Mouse (Mus musculus) retina, embryonic 14.5 days (tissue): Measurements from ENCODE around the gene Capg.
A peak's percentile ranks its signal among the peaks of the same experiment; 100 is the strongest.

ENCODE experiments used
- DNase-seq: peaks from one replicate; pipeline ENCODE4 v3.0.0-alpha.2; 2015; ENCODE audit warnings: low spot score

Gene Capg

DNA sequence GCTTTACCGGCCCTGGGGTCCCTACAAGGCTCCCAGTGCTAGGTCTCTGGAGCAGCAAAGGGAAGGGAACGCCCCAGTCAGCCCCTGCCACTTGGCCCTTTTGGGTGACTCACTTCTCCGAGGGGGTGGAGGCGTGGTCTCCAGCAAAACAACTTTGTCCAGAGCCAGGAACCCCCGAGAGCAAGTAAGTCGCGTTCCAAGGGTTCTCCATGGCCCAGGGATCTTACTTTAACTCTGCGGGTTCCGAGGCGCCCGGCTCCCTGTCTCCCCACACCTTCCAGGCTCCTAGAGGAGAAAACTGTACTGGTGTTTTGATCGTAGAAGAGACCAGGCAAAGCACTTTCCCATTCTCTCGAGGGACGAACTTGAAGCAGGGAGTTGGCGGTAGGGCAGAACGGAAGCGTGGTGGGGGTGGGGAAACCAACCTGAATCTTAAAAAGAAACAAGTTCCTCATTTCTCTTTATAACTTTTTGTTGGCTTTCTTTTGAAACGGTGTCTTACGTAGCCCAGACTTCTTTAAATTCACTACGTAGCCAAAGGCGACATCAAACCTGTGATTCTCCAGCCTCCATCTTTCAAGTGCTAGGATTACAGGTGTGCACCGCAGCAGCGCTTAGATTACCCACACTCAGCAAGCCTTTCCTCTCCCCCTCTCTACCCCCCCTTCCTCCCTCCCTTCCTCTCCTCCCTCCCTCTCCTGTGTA lies at the start of gene Capg:
Capg (plus strand) TSS at position 109 of the 705 bp plus-strand sequence.
- DNase-seq, result no peak

DNA sequence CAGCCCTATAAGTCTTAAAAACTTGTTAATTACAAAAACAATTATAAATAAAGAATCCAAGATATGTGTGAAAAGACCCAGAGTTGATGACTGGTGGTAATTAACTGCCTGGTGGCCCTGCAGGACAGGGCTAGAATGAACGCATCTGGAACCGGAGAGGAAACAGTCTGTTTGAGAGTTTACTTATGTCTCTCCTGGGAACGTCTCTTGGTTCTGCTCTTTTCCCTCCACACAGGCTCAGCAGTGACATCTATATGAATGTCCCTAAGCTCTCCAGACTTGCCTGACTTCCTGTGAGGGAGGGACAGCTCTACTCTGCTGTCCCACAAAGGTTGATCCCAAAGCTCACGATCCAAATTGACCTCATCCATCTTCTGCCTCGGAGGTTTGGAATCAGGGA lies 45.2 kb upstream of the Capg start:
- DNase-seq, result no peak

DNA sequence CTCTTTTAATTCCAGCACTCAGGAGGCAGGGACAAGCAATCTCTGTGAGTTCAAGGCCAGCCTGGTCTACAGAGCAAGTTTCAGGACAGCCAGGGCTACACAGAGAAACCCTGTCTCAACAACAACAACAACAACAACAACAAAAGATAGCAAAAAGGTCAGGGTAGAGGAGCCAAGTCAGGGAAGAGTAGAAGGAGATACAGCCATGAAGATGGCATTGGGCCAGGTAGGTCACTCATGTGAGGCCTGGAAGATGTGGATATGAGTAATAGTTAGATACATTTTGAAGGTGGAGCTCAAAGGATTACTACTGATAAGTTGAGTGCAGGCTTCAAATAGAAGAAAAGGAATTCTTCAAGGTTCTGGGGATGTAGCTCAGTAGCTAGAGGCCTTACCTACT lies 40.9 kb upstream of the Capg start:
- no peak for DNase-seq

DNA sequence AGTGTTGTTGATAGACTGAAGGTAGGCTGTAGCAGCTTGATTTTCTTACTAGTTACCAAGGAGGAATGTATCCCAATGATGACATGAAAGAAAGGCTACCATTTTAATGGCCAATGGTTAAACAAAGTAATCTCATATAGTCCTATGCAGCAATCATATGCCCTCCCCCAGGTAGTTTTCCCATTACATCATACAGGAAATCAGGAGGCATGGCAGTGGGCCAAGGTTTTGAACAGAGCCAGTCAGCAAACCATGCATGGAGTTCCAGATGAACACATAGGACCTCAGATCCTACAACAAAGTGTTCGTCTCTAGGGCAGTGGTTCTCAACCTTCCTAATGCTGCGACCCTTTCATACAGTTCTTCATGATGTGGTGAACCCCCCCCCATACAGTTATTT lies 40.3 kb upstream of the Capg start:
- DNase-seq, result no peak

DNA sequence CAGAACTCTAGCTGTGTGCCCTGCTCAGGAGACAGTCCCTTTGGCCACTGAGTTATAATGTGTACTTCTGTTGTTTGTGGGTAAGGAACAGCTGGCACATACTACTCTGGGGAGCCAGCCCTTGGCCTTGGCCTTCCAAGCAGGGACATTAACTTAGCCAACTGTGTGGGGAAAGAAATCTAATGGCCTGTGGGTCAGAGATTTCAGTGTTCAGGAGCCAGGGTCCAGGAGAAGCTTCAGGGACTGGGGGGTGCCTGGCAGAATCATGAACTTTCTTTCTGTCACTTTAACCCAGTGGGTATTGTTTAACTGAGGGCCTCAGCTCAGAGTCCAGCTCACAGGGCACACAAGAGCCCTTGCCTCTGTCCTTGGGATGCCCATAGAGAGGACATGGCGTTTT lies 38.1 kb upstream of the Capg start:
- no peak for DNase-seq

DNA sequence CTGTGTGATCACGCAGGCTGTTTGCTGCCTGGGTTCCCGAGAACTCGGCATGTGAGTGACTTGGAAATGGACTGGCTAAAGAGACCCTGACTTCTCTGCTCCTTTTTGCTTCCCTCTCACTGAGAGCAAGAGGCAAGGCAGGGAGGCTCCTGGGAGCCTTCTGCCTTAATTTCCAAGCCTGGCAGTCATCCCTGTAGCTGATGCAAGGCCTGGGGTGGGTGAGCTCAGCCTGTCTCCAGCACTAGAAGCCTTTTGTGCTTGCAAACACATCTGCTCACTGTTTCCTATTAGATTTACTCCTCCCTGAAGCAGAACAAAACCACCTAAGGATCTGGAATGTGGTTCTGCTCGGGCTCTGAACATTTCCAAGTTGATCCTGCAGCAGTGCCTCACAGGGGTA lies 35.6 kb upstream of the Capg start:
- no peak for DNase-seq

DNA sequence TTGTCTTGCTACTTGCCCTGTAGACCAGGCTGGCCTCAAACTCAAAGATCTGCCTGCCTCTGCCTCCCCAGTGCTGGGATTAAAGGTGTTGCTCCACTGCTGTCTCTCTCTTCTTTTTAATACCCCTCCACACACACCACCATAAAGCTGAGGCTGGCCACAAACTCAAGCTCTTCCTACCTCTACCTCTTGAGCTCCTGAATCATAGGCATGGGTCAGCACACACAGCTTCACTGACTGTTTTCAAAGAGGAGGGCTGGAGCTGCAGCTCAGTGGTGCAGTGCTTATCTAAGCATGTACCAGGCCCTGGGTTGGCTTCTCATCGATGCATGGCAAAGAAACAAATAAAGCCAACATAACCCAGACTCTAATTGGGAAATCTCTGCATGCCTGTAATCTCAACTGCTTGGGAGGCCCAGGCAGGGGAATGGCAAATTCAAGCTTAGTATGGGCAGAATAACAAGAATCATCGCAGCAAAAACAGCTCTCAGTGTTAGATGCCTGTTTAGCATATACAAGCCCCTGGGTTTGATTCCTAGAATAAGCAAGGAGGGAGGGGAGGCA lies 34.2 kb upstream of the Capg start:
- no peak for DNase-seq

DNA sequence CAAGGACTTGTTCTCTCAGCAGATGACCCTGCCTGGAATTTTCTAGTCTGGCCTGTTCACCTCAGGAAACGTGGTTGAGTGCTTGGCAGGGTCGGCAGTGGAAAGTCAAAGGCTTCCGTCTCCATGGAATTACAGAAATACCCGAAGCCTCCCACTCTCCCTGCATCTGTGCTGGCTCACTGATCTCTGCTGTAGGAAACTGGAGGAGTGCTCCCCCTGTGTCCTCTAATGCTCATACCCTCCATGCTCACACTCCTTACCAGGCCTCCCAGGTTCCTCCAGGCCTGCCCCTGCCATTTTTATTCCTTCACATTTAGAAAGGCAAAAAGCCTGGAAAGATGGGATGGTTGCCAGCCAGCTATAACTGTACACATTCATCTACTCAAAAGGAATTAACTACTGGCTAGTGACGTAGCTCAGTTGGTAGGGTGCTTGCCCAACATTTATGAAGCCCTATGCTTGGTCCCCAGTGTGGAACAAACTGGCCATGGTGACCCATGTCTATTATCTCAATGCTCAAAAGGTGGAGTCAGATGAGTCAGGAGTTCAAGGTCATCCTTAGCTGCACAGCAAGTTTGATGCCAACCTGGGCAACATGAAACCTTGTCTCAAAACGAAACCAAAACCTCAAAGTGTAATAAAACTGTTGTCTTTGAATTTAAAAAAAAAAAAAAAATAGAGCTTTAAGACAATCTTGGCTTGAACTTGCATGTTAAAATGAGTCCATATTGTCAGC lies 33.3 kb upstream of the Capg start:
- no peak for DNase-seq

DNA sequence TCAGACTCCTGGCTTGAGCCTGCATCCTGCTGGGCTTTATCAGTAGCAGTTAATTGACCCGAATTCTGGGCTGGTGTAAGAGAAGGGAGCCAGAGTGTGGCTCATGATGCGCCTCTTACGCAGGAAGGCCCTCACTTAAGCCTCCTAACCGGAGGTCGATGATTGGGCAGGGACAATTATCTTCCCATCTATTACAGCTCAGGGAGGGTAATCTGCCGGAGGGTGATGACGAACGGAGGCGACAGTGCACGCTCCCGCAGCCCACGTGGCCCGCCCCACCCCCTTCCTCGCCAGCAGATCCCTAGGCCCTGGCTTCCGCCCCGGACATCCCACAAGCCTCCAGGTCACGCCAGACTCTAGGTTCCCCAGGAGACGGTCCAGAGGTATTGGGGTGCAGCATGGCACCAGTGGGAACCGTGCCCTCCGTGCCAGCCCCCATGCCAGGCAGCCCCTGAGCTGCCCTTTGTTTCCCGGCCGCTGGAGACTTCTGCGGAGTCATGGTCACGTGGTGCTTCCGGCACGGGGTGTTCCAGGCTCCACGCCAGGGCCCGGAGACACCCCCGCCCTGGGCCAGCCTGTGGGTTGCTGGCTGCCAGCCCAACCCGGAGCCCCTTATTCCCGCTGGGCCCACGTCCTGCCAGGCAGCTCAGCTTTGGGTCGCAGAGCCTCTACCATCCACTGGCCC lies 31.7 kb upstream of the Capg start:
- DNase-seq, result peak; percentile 86

DNA sequence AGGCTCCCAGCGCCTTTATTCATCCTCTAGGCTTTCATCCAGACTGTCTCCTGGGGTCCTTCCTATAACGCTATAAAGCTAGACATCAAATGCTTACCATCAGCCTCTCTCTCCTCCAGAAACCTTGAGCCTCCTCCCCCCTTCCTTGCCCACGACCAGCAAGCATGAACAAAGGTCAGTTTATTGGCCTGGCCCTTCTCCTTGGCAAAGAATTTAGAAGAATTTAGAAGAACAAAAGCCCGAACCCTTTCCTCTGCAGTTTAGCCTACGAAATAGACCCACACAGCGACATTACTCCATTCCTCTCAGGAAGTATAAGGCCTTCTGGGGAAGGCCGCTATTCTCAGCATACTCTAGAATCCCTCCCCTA lies 31.1 kb upstream of the Capg start:
- DNase-seq, result no peak

DNA sequence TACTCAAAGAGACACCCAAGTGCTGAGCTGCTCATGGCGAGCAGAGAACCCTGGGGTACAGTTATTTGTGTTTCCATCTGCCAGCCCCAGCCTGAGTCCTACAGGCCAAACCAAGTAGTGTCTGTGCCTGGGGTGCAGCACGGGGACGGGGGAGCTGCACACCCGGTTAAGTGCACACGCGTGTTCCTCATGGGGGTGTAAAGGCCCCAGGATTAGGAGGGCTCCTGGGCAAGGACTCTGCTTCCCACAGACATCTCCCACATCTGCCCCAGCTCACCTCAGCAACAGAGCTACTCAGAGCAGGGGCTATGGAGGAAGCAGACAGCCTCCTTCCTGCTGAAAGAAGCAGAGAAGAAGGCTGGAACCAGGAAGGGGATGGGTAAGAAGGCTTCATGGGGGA lies 28.5 kb upstream of the Capg start:
- no peak for DNase-seq

DNA sequence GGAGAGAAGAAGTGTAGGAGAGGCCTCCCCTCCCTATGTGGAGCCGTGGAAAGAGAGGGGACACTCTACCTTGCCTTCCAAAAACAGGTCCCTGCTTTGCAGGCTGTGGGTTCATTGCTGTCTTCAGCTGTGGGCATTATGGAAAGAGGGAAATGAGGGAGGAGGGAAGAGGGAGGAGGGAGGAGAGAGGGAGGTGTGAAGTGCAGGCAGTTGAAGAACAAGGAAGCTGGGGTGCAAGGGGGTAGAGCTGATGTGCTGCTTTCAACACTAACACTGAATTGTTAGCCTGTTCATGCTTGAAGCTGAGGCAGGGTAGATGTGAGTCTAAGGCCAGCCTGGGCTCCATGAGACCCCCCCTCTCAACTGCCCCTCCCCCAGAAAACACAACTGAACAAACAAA lies 25.3 kb upstream of the Capg start:
- no peak for DNase-seq

DNA sequence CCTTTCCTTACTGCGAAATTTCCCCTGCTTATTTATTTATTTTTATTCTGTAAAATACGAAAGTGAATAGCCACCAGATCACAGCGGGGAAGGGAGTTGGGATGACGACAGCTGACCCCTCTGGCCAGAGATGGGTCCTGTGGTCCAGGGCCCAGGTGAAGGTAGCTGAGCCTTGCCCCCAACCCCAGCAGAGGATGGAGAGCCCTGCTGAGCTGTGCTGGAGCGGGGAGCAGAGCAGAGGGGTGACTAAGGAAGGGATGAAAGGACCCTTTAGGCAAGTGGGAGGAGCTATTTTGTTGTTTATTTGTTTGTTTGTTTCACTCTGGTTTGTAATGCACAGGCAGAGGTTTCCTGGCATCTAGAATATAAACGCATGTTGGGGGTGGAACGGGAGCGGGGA lies 24.9 kb upstream of the Capg start:
- DNase-seq, result no peak

DNA sequence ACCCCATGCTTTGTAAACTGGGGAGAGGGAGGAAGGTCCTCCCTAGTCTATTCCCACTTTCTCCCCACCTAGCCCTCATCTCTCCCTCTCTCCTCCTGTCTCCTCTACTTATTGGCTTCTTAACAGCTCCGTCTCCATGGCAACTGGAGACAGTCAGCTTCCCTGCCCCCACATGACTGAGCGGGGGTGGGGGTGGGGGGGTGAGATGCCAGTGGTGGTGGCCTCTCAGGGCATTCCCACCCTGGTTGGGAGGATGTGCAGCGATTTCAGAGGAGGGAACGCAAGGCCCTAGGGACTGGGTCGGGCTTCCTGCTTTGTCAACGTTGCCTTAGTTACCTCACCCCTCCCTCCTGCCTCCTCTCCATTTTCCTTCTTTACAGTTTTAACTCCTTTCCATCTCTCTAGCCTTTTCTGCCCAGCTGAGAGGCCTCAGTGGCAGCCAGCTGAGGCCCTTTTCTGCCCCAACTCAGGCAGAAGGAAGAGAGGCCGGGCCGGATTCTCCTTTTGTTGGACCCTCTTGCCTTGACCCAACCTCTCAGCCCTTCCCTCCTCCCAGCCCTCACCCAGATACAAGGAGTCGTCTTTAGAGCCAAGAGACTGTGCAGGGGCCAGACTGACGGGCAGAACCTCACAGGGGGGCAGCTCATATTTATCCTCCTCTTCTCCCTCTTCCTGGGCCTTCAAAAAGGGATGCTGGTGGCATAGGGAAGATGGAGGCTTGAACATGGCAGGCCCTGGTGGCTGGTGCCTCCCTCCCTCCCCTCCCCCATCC lies 24.1 kb upstream of the Capg start:
- DNase-seq, result peak; percentile 72

DNA sequence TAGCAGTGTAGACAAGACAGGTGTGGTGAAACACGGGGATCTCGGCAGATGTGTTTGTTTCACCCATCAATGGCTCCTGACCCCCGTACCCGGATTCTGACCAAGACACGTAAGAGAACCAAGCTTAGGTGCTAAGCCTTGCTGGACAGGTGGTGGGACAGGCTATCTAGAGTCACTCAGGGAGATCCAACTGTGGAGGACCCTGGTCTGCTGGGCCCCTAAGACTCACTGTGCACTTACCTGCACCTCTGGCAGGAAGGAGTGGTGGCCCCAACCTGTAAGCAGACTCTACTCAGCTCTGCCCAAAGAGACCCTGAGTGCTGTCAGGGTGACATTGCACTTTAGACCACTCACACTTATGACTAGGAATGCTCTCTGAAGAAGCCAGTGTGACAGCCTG lies 23.3 kb upstream of the Capg start:
- no peak for DNase-seq

DNA sequence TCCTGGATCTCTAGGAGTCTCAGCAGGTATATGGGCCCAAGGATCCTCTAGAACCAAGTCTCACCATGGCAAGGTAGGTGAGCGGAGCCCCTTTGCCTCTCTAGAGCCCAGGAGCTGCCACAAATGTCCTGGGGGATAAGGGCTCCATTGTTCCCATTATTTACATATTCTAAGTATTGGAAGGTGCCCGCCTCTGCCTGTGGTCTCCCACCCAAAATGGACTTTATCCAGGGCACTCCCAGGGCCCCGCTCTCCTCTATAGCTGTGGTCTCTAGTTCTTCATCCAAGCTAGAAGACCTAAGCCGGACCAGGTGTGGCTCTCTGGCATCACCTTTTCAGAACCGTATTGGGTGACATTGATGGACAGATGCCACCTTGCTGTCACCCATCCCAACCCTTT lies 22.6 kb upstream of the Capg start, which contains the start of gene Sh2d6:
Sh2d6 (minus strand) TSS at position 101 of the 400 bp plus-strand sequence.
- DNase-seq, result no peak

DNA sequence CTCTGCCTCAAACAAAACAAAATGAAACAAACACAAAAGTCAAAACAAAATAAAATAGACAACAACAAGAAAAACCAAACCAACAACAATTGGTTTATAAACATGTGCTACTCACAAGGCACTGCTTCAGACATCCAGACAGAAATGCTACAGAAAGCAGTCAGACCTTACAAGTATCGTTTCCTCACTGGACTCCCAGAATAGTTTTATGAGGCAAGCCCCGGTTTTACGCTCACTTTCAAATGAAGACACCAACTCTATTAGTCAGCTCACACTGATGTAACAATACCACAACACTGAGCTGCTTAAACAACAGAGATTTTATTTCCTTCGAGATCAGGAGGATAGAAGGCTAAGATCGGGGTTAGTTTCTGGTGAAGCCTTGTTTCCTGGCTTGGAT lies 21.9 kb upstream of the Capg start:
- DNase-seq, result no peak

DNA sequence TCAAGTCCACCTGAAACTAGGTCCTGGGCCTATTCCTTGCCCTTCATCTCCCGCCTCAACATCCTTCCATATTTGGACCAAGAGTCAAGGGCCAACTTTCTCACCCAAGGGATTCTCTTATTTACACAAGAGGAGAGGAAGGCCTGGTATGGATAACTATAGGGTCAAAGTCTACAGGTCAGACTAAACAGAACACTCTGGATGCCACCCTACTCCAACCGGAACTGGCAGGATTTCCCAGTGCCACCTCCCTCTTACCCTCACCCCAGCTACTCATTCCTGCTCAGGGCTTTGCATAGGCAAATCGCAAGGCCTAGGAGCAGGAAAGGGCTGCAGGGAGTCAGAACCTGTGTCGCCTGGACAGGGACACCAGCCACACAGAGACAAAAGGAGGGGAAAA lies 21.0 kb upstream of the Capg start:
- no peak for DNase-seq

DNA sequence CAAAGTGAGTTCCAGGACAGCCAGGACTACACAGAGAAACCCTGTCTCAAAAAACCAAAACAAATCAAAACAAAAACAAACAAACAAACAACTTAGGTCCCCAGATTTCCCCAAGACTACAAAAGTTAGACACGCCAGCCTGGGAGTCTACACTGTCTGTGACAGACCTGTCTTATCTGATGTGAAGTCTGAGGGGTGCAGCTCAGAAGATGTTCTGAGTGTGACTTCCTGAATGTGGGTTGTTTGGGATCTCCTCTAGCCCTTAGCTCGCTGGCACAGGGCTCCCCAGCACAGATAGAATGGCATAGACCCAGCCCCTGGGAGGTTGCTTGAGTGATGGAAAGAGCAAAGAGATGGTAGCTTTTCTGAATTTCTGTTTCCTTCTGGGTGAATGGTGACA lies 20.0 kb upstream of the Capg start:
- no peak for DNase-seq

DNA sequence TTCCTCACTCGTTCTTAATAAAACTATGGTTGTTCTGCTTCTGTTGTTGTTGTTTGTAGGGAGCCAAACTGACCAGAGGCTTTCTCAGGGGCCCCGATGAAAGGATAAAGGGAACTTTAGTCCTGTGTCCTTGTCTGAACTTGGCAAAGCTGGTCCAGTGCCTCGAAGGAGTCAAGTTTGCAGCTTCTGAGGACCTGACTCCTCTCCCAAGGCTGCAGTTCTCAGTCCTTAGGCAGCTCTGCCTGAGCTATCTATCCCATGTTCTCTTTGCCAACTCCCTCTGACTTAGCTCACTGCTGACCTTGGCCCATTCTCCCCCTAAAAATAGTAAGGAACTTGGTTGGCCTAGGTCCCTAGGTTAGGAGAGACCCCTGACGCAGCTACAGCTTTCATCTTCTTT lies 17.1 kb upstream of the Capg start:
- DNase-seq, result no peak

DNA sequence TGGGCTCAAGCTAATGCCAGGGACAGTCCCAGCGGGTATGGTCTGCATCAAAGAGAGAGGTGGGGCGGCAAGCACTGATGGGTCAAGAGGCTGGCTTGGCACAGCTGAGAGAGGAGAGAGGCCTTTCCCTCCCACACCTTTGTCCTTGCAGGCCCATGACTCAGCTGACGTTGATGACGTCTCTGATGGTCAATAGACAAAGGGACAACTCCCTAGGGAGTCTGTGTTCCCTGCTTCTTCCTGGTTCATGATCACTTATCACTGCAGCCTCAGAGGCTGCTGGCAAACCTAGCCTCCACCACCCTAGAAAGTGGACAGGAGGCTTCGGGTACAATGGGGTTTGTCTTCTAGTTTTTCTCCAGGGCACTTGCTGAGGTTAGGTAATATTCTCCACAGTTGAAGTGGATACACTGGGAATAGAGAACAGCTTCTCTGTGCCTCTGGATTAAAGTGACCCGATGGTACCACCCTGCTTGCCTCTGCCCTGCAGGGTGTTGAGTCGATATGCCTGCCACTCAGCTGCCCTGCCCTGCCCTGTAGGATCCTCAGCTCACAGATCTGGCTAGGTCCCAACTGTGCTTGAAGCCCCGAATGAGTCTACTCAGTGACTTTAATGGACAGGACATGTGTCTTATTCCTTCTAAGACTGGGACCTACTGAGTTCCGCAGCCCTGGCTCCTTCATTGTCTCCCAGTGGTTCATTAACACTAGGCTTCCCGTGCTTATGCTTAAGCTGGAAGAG lies 15.6 kb upstream of the Capg start:
- no peak for DNase-seq

DNA sequence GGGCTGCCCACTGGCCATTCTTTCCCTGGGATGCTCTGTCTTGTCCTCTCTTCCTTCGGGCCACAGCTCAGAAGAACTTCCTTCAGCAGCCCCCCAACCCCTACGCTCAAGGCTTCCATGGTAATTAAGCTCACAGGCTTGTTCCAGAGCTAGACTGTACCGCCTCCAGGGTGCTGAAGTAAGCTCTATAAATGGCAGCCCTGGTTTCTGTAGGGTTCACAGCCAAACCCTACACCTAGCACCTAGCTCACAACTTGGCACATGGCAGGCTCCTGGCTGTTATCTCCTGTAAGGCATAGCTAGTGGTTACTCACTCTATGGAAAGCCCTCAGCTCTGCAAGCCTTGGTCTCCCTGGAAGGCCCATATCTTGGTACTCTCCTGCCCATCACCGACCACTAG lies 11.6 kb upstream of the Capg start:
- DNase-seq, result no peak
